Mouse (Mus musculus): ENCODE results near the gene Dr1. TPM values are rescaled to one million over a fixed set of nuclear protein-coding genes. Genes with fewer than 3 reads are reported as not detected.
"Not testable (repeated sequence)": the region's sequence is repeated elsewhere in the genome, so short reads cannot be mapped to it uniquely, and the experiment has no call there.

The Dr1 gene
- polyA plus RNA-seq, 1 experiment from 2014 or later: 46.5 TPM

DNA sequence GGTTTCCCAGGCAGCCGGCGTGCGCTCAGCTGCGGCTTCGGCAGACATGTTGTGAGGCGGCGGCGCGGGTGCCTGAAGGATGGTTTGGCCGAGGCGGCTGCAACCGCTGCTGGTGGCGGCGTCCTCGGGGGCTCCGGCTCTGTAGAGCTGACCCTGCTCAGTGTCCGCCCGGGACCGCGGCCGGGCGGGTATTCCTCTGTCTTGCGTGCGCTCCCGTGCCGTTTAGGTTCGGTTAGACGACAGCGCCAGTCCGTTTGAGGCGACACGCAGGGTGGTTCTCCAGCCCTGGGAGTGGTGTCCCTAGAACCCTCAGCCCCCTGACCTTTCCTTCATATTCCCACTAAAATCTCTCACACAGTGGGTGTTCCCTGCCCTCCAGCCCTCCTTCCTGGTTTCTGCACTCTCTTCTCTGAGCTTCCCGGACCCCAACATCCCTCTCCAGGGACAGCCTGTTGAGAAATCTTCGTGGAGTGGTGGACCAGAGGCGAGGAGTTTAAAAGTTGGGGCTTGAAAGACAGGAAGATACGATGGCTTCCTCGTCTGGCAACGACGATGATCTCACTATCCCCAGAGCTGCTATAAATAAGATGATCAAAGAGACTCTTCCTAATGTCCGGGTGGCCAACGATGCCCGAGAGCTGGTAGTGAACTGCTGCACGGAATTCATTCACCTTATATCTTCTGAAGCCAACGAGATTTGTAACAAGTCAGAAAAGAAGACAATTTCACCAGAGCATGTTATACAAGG, 540 bp downstream of the Dr1 start:
- H3K9ac ChIP-seq (replicated peaks; ENCODE audit: low read length): peak overlapping the region; percentile 98
- H3K4me1 ChIP-seq (ENCODE audit: insufficient read depth, low read length): peaks cover 20% of the 10 kb centered on the region
- no peak; the same call in 1 of the 2 replicates for ATAC-seq (ENCODE audit: low FRiP score, low TSS enrichment)
- H3K4me2 ChIP-seq (replicated peaks; ENCODE audit: low read depth, low read length): peak overlapping the region; percentile 89
- no peaks in the 10 kb centered on the region for H3K9me3 ChIP-seq (ENCODE audit: low read length)
- no peaks in the 10 kb centered on the region for H3K27me3 ChIP-seq (ENCODE audit: insufficient read depth, low read length)
- H3K36me3 ChIP-seq (ENCODE audit: insufficient read depth, low read length): no peaks in the 10 kb centered on the region
- peak overlapping the region; percentile 98 for H3K4me3 ChIP-seq (ENCODE audit: low read length)
- peak overlapping the region; percentile 97 for H3K27ac ChIP-seq (ENCODE audit: low read length)
- under 1% methylated on average over 44 of the region's 44 CpGs for WGBS

GRCm38 (mm10) chr5:108269811-108270151, 1.1 kb downstream of the Dr1 start:
- WGBS: 1% methylated on average over 7 of the region's 7 CpGs
- peak overlapping the region; percentile 97; the same call in 1 of the 2 replicates for H3K27ac ChIP-seq (ENCODE audit: low read length)

GRCm38 (mm10) chr5:108270415-108270814, 1.7 kb downstream of the Dr1 start:
- ATAC-seq (ENCODE audit: low FRiP score, low TSS enrichment): no peak
- H3K9me3 ChIP-seq (ENCODE audit: low read length): no peaks in the 10 kb centered on the region
- H3K9ac ChIP-seq (replicated peaks; ENCODE audit: low read length): peak overlapping the region; percentile 98; the same call in 1 of the 2 replicates

More at GRCm38 (mm10) chr5:108269811-108270151, 1.1 kb downstream of the Dr1 start:
- no peaks in the 10 kb centered on the region for H3K36me3 ChIP-seq (ENCODE audit: insufficient read depth, low read length)
- peak overlapping the region; percentile 89 for H3K4me2 ChIP-seq (replicated peaks; ENCODE audit: low read depth, low read length)
- H3K9me3 ChIP-seq (ENCODE audit: low read length): no peaks in the 10 kb centered on the region
- H3K27me3 ChIP-seq (ENCODE audit: insufficient read depth, low read length): no peaks in the 10 kb centered on the region
- H3K4me1 ChIP-seq (ENCODE audit: insufficient read depth, low read length): peaks cover 20% of the 10 kb centered on the region
- H3K4me3 ChIP-seq (ENCODE audit: low read length): peak overlapping the region; percentile 98
- ATAC-seq (ENCODE audit: low FRiP score, low TSS enrichment): no peak
- peak overlapping the region; percentile 98 for H3K9ac ChIP-seq (replicated peaks; ENCODE audit: low read length)

GRCm38 (mm10) chr5:108271345-108271744, 2.6 kb downstream of the Dr1 start:
- H3K4me1 ChIP-seq (ENCODE audit: insufficient read depth, low read length): peaks cover 20% of the 10 kb centered on the region
- 91% methylated on average over 6 of the region's 6 CpGs for WGBS
- not testable (repeated sequence) for H3K27ac ChIP-seq (ENCODE audit: low read length); H3K9ac ChIP-seq (replicated peaks; ENCODE audit: low read length); H3K36me3 ChIP-seq (ENCODE audit: insufficient read depth, low read length); H3K27me3 ChIP-seq (ENCODE audit: insufficient read depth, low read length); H3K9me3 ChIP-seq (ENCODE audit: low read length); H3K4me3 ChIP-seq (ENCODE audit: low read length); ATAC-seq (ENCODE audit: low FRiP score, low TSS enrichment)
- H3K4me2 ChIP-seq (replicated peaks; ENCODE audit: low read depth, low read length): peak overlapping the region; percentile 37; the same call in 1 of the 2 replicates

More at GRCm38 (mm10) chr5:108270415-108270814, 1.7 kb downstream of the Dr1 start:
- H3K36me3 ChIP-seq (ENCODE audit: insufficient read depth, low read length): no peaks in the 10 kb centered on the region
- no peaks in the 10 kb centered on the region for H3K27me3 ChIP-seq (ENCODE audit: insufficient read depth, low read length)
- peaks cover 20% of the 10 kb centered on the region for H3K4me1 ChIP-seq (ENCODE audit: insufficient read depth, low read length)
- WGBS: 37% methylated on average over 9 of the region's 9 CpGs
- peak overlapping the region; percentile 89 for H3K4me2 ChIP-seq (replicated peaks; ENCODE audit: low read depth, low read length)
- H3K27ac ChIP-seq (ENCODE audit: low read length): no peak overlapping the region
- H3K4me3 ChIP-seq (ENCODE audit: low read length): peak overlapping the region; percentile 98

GRCm38 (mm10) chr5:108286957-108287356, 18.3 kb downstream of the Dr1 start:
- H3K4me2 ChIP-seq (replicated peaks; ENCODE audit: low read depth, low read length): no peak overlapping the region
- 76% methylated on average over 2 of the region's 2 CpGs for WGBS
- no peaks in the 10 kb centered on the region for H3K36me3 ChIP-seq (ENCODE audit: insufficient read depth, low read length)
- H3K9me3 ChIP-seq (ENCODE audit: low read length): no peaks in the 10 kb centered on the region; the same call in 1 of the 2 replicates
- ATAC-seq (ENCODE audit: low FRiP score, low TSS enrichment): no peak
- no peak overlapping the region for H3K9ac ChIP-seq (replicated peaks; ENCODE audit: low read length)
- H3K4me1 ChIP-seq (ENCODE audit: insufficient read depth, low read length): no peaks in the 10 kb centered on the region
- no peak overlapping the region for H3K4me3 ChIP-seq (ENCODE audit: low read length)
- no peak overlapping the region for H3K27ac ChIP-seq (ENCODE audit: low read length)
- no peaks in the 10 kb centered on the region for H3K27me3 ChIP-seq (ENCODE audit: insufficient read depth, low read length)

DNA sequence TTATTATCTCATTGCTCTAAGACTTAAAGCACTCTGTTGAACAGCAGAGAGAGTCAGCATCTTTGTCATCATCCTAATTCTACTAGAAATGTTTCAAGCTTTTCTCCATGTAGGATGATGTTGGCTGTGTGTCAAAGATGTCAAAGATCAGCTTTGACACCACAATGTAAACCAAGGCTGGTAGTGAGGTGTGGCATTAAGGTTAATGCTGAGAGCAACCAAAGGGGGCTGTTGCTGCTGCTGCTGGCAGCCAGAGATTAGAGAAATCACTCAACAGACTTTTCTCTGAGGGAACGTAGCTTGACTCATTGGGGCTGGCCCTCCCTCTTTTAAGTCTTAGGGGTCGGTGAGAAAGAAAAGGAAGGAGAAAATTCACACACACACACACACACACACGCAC, 32.9 kb downstream of the Dr1 start:
- Histone ChIP-seq H3K4me2 (replicated peaks; ENCODE audit: low read depth, low read length) (no peak overlapping the region), H3K4me3 (ENCODE audit: low read length) (no peak overlapping the region), H3K27me3 (ENCODE audit: insufficient read depth, low read length) (no peaks in the 10 kb centered on the region), H3K9me3 (ENCODE audit: low read length) (no peaks in the 10 kb centered on the region), H3K36me3 (ENCODE audit: insufficient read depth, low read length) (no peaks in the 10 kb centered on the region), H3K9ac (replicated peaks; ENCODE audit: low read length) (no peak overlapping the region), H3K27ac (ENCODE audit: low read length) (no peak overlapping the region), H3K4me1 (ENCODE audit: insufficient read depth, low read length) (no peaks in the 10 kb centered on the region)
- 50% methylated on average over 3 of the region's 3 CpGs for WGBS
- no peak for ATAC-seq (ENCODE audit: low FRiP score, low TSS enrichment)

DNA sequence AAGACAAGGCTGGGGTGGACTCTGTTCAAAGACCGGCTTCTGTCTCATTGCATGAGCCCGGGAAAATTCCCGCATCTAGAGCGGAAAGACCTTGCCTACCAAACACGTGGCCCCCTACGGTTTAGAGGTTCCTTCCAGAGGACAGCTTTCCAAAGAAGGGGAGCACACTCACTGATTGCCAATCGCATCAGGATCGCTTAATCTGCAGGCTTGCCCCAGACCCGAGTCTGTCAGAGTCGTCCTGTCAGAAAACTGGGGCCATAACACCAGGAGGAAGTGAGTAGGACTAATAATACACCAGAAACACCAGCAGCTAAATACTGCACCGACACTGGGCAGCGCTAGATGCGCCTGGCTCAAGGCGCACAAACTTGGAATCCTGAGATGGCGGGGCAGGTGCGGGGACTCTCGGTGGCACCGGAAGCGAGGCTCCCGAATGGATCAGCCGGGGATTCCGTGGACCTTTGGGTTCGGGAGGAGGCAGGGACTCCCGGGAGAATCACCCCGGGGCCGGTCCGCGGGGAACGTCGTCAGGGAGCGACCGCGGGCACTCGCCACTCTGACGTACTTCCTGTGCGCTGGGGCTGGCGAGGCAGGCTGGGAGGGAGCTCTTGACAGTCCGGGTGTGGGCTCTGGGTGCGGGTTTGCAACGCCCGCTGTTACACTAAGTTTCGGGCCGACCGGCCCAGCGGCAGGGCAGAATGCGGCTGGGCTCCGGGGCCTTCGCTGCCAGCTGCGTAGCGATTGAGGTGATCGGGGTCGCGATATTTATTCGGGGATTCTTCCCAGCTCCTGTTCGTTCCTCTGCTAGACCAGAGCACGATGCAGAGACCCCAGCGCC, 43.7 kb downstream of the Dr1 start, which contains the start of gene Pigg:
Pigg (plus strand) TSS at position 386 of the 841 bp plus-strand sequence.
- peaks cover 11% of the 10 kb centered on the region for H3K4me1 ChIP-seq (ENCODE audit: insufficient read depth, low read length)
- under 1% methylated on average over 57 of the region's 57 CpGs for WGBS
- H3K9me3 ChIP-seq (ENCODE audit: low read length): no peaks in the 10 kb centered on the region
- H3K4me2 ChIP-seq (replicated peaks; ENCODE audit: low read depth, low read length): peak within 1 kb of the TSS; percentile 92
- peak within 1 kb of the TSS; percentile 86 for H3K27ac ChIP-seq (ENCODE audit: low read length)
- H3K9ac ChIP-seq (replicated peaks; ENCODE audit: low read length): peak within 1 kb of the TSS; percentile 90
- H3K36me3 ChIP-seq (ENCODE audit: insufficient read depth, low read length): no peaks in the 10 kb centered on the region
- peak within 1 kb of the TSS; percentile 92 for H3K4me3 ChIP-seq (ENCODE audit: low read length)
- peak; percentile 98 for ATAC-seq (ENCODE audit: low FRiP score, low TSS enrichment)
- no peaks in the 10 kb centered on the region for H3K27me3 ChIP-seq (ENCODE audit: insufficient read depth, low read length)

DNA sequence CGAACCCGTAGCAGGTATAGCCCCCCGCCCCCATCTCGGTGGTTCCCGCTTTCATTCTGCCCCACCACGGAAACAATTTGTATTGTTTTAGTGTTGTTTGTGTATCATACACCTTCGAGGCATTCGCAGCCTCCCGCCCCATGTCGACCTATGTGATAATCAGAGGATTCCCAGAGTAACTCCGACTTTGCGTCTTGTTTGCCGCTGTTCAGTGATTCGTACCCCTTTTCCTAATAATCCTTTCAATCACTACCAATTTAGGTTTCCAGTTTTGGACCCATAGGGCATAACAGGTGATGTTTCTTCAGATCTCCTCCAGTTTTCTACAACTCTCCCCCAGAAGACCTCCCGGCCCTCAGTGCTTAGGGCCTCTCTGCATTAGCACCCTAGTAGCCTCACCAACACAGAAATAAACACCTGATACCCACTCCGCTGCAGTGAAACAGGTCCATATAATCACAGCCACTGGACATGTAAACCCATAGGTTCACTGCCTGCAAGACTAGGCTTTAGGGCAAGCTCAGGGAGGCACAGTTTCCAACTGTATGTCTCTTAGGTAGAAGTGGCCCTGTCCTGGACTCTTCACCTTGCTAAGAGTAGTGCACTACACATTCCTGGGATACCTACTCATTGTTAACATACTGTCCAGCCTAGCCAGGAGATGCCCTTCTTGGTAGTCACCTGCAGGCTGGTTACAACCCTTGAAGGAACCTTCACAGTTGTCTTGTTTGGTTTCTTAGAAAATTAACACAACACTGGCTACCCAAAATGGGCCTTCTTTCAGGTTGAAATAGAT, 44.6 kb downstream of the Dr1 start:
- Histone ChIP-seq H3K9ac (replicated peaks; ENCODE audit: low read length) (peak overlapping the region; percentile 90), H3K4me3 (ENCODE audit: low read length) (peak overlapping the region; percentile 92), H3K27ac (ENCODE audit: low read length) (no peak overlapping the region), H3K27me3 (ENCODE audit: insufficient read depth, low read length) (no peaks in the 10 kb centered on the region), H3K36me3 (ENCODE audit: insufficient read depth, low read length) (no peaks in the 10 kb centered on the region), H3K4me2 (replicated peaks; ENCODE audit: low read depth, low read length) (peak overlapping the region; percentile 92), H3K4me1 (ENCODE audit: insufficient read depth, low read length) (peaks cover 11% of the 10 kb centered on the region), H3K9me3 (ENCODE audit: low read length) (no peaks in the 10 kb centered on the region)
- WGBS: 5% methylated on average over 16 of the region's 16 CpGs
- ATAC-seq (ENCODE audit: low FRiP score, low TSS enrichment): no peak; the same call in none of the 2 replicates
